Mouse (Mus musculus): Measurements from ENCODE around the gene Gng8. TPM values are rescaled to one million over a fixed set of nuclear protein-coding genes. Genes with fewer than 3 reads are reported as not detected.
A peak's percentile ranks its signal among the peaks of the same experiment; 100 is the strongest.

Gng8 gene
- polyA plus RNA-seq, 1 experiment from 2014 or later: 15.9 TPM

DNA sequence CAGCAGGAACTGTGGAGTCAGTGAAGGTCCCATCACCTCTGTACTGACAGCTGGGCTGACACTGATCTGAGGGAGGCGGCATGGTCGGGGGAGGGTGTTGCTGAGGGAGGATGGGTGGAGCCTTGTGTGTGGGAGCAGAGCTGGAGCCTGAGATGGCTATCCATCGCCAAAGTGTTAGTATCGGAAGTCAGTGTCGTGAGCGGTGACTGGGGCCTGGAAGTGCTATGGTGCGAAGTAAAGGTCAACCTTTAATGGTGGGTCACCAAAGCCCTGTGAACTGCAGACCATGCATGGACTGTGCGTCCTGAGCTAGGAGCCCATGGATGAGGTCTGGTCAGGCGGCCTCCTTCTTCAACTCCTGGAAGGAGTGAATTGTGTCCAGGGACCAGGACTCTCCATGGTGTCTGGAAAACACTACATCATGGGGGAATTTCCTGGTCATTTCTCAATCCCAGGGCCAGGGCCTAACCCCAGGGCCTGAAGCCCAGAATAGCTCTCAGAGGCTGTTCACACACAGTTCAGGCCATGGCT is 14.0 kb downstream of the Gng8 start:
- no peaks in the 10 kb centered on the region for H3K36me3 ChIP-seq (ENCODE audit: control insufficient read depth, insufficient read depth, low read length)
- H3K9ac ChIP-seq (ENCODE audit: low read length): no peak overlapping the region
- no peaks in the 10 kb centered on the region for H3K9me3 ChIP-seq (ENCODE audit: control insufficient read depth, low read length)
- DNase-seq (ENCODE audit: low spot score) (no peak), ATAC-seq (ENCODE audit: insufficient number of reproducible peaks, low FRiP score, low TSS enrichment, low read depth) (peak; percentile 40; the same call in 1 of the 2 replicates)
- no peaks in the 10 kb centered on the region for H3K27me3 ChIP-seq (ENCODE audit: control insufficient read depth, insufficient read depth, low read length)
- 19% methylated on average over 9 of the region's 9 CpGs for WGBS
- H3K4me3 ChIP-seq (ENCODE audit: low read depth, low read length): no peak overlapping the region
- no peak overlapping the region for H3K27ac ChIP-seq (replicated peaks; ENCODE audit: low read depth, low read length)
- H3K4me1 ChIP-seq (ENCODE audit: control insufficient read depth, insufficient read depth, low read length): peaks cover 28% of the 10 kb centered on the region
- H3K4me2 ChIP-seq (ENCODE audit: low read depth, severe bottlenecking): no peak overlapping the region

DNA sequence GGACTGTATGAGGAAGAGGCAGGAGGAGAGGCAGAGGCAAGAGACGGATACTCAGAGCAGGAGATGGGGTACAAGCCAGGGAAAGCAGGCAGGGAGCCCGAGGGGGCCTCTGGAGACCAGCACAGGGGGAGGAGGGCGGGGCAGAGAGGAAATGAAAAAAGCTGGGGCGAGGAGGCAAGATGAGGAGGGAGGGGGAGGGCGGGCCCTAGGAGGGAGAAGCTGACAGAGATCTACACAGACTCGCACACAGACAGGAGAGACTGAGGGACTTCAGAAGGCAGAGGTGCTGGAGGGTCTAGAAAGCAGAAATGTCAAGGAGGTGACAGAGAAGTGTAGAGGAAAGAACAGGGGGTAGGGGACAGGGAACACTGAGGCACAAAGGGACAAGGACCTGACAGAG is 14.7 kb downstream of the Gng8 start, which contains the start of gene Ptgir:
Gene Ptgir (plus strand): TSS at position 210 of the 400 bp plus-strand sequence.
- DNase-seq (ENCODE audit: low spot score) (no peak), ATAC-seq (ENCODE audit: insufficient number of reproducible peaks, low FRiP score, low TSS enrichment, low read depth) (no peak)
- Histone ChIP-seq H3K9ac (ENCODE audit: low read length) (peak within 1 kb of the TSS; percentile 30; the same call in 1 of the 2 replicates), H3K4me3 (ENCODE audit: low read depth, low read length) (no peak within 1 kb of the TSS), H3K36me3 (ENCODE audit: control insufficient read depth, insufficient read depth, low read length) (no peaks in the 10 kb centered on the region), H3K27me3 (ENCODE audit: control insufficient read depth, insufficient read depth, low read length) (no peaks in the 10 kb centered on the region), H3K4me2 (ENCODE audit: low read depth, severe bottlenecking) (0 out of 2 replicates have a peak within 1 kb of the TSS, but pooled peaks have one; percentile 7), H3K27ac (replicated peaks; ENCODE audit: low read depth, low read length) (no peak within 1 kb of the TSS), H3K4me1 (ENCODE audit: control insufficient read depth, insufficient read depth, low read length) (peaks cover 27% of the 10 kb centered on the region), H3K9me3 (ENCODE audit: control insufficient read depth, low read length) (no peaks in the 10 kb centered on the region)
- WGBS: 13% methylated on average over 6 of the region's 6 CpGs

GRCm38 (mm10) chr7:16906889-16907559 is 15.4 kb downstream of the Gng8 start:
- Histone ChIP-seq H3K9ac (ENCODE audit: low read length) (no peak overlapping the region), H3K27ac (replicated peaks; ENCODE audit: low read depth, low read length) (no peak overlapping the region), H3K4me1 (ENCODE audit: control insufficient read depth, insufficient read depth, low read length) (peaks cover 22% of the 10 kb centered on the region), H3K4me2 (ENCODE audit: low read depth, severe bottlenecking) (no peak overlapping the region), H3K9me3 (ENCODE audit: control insufficient read depth, low read length) (no peaks in the 10 kb centered on the region), H3K4me3 (ENCODE audit: low read depth, low read length) (no peak overlapping the region), H3K36me3 (ENCODE audit: control insufficient read depth, insufficient read depth, low read length) (no peaks in the 10 kb centered on the region), H3K27me3 (ENCODE audit: control insufficient read depth, insufficient read depth, low read length) (no peaks in the 10 kb centered on the region)
- 93% methylated on average over 41 of the region's 41 CpGs for WGBS
- DNase-seq (ENCODE audit: low spot score) (no peak), ATAC-seq (ENCODE audit: insufficient number of reproducible peaks, low FRiP score, low TSS enrichment, low read depth) (no peak)

DNA sequence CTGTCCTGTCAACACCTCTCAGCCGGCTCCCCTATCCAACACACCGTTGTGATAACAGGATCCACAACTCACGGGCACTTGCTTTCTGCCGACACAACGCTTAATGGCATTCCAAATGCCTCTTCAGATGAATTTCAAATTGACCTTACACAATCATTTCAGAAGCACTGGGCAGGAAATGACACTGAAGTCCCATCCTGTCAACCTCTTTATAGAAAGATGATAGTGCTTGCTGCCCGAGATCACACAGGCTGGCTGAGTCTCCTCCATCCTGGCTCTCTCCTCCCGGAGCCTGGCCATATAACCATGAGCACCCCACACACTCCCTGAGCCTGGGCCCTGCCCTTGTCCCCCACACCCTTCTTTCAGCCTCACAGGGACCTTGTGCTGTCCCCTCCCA is 16.3 kb downstream of the Gng8 start:
- WGBS: 77% methylated on average over 7 of the region's 7 CpGs
- Histone ChIP-seq H3K27me3 (ENCODE audit: control insufficient read depth, insufficient read depth, low read length) (no peaks in the 10 kb centered on the region), H3K4me1 (ENCODE audit: control insufficient read depth, insufficient read depth, low read length) (peaks cover 21% of the 10 kb centered on the region), H3K36me3 (ENCODE audit: control insufficient read depth, insufficient read depth, low read length) (no peaks in the 10 kb centered on the region), H3K4me3 (ENCODE audit: low read depth, low read length) (no peak overlapping the region), H3K27ac (replicated peaks; ENCODE audit: low read depth, low read length) (no peak overlapping the region), H3K9ac (ENCODE audit: low read length) (no peak overlapping the region), H3K4me2 (ENCODE audit: low read depth, severe bottlenecking) (no peak overlapping the region), H3K9me3 (ENCODE audit: control insufficient read depth, low read length) (no peaks in the 10 kb centered on the region)
- no peak for ATAC-seq (ENCODE audit: insufficient number of reproducible peaks, low FRiP score, low TSS enrichment, low read depth)
- DNase-seq (ENCODE audit: low spot score): no peak

- ATAC-seq (ENCODE audit: insufficient number of reproducible peaks, low FRiP score, low TSS enrichment, low read depth) (no peak), DNase-seq (ENCODE audit: low spot score) (no peak)
- Histone ChIP-seq H3K27me3 (ENCODE audit: control insufficient read depth, insufficient read depth, low read length) (no peaks in the 10 kb centered on the region), H3K9ac (ENCODE audit: low read length) (no peak overlapping the region), H3K27ac (replicated peaks; ENCODE audit: low read depth, low read length) (no peak overlapping the region), H3K4me2 (ENCODE audit: low read depth, severe bottlenecking) (no peak overlapping the region), H3K4me1 (ENCODE audit: control insufficient read depth, insufficient read depth, low read length) (peaks cover 21% of the 10 kb centered on the region), H3K9me3 (ENCODE audit: control insufficient read depth, low read length) (no peaks in the 10 kb centered on the region), H3K4me3 (ENCODE audit: low read depth, low read length) (no peak overlapping the region), H3K36me3 (ENCODE audit: control insufficient read depth, insufficient read depth, low read length) (no peaks in the 10 kb centered on the region)
- WGBS: 51% methylated on average over 11 of the region's 11 CpGs
These were observed 16.8 kb downstream of the Gng8 start for GRCm38 (mm10) chr7:16908367-16908766.

GRCm38 (mm10) chr7:16908859-16909258 is 17.3 kb downstream of the Gng8 start:
- Histone ChIP-seq H3K4me1 (ENCODE audit: control insufficient read depth, insufficient read depth, low read length) (peaks cover 21% of the 10 kb centered on the region), H3K27me3 (ENCODE audit: control insufficient read depth, insufficient read depth, low read length) (no peaks in the 10 kb centered on the region), H3K27ac (replicated peaks; ENCODE audit: low read depth, low read length) (no peak overlapping the region), H3K9ac (ENCODE audit: low read length) (no peak overlapping the region), H3K9me3 (ENCODE audit: control insufficient read depth, low read length) (no peaks in the 10 kb centered on the region), H3K4me2 (ENCODE audit: low read depth, severe bottlenecking) (no peak overlapping the region), H3K4me3 (ENCODE audit: low read depth, low read length) (no peak overlapping the region), H3K36me3 (ENCODE audit: control insufficient read depth, insufficient read depth, low read length) (no peaks in the 10 kb centered on the region)
- ATAC-seq (ENCODE audit: insufficient number of reproducible peaks, low FRiP score, low TSS enrichment, low read depth): no peak
- no peak for DNase-seq (ENCODE audit: low spot score)
- WGBS: 63% methylated on average over 11 of the region's 11 CpGs

GRCm38 (mm10) chr7:16909909-16910308 is 18.3 kb downstream of the Gng8 start:
- DNase-seq (ENCODE audit: low spot score) (no peak), ATAC-seq (ENCODE audit: insufficient number of reproducible peaks, low FRiP score, low TSS enrichment, low read depth) (no peak)
- Histone ChIP-seq H3K9ac (ENCODE audit: low read length) (no peak overlapping the region), H3K27me3 (ENCODE audit: control insufficient read depth, insufficient read depth, low read length) (no peaks in the 10 kb centered on the region), H3K4me3 (ENCODE audit: low read depth, low read length) (no peak overlapping the region), H3K9me3 (ENCODE audit: control insufficient read depth, low read length) (no peaks in the 10 kb centered on the region), H3K27ac (replicated peaks; ENCODE audit: low read depth, low read length) (no peak overlapping the region), H3K4me1 (ENCODE audit: control insufficient read depth, insufficient read depth, low read length) (peaks cover 21% of the 10 kb centered on the region), H3K4me2 (ENCODE audit: low read depth, severe bottlenecking) (no peak overlapping the region), H3K36me3 (ENCODE audit: control insufficient read depth, insufficient read depth, low read length) (no peaks in the 10 kb centered on the region; the same call in 1 of the 2 replicates)
- WGBS: 42% methylated on average over 10 of the region's 10 CpGs

DNA sequence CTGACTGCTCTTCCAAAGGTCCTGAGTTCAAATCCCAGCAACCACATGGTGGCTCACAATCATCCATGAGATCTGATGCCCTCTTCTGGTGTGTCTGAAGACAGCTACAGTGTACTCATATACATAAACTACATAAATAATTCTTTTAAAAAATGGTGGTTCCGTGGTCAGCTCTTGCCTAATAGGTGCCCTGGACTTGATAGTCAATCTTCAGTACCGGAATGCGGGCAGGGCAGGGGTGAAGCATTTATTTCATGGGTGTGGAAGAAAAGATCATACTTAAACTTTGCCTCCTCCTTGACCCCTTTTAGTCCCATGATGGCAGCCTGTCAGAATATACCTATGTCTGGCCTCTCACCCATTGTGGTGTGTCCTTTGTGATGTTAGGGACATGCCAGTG is 20.3 kb downstream of the Gng8 start:
- Histone ChIP-seq H3K27me3 (ENCODE audit: control insufficient read depth, insufficient read depth, low read length) (no peaks in the 10 kb centered on the region), H3K4me1 (ENCODE audit: control insufficient read depth, insufficient read depth, low read length) (peaks cover 6% of the 10 kb centered on the region; the same call in 1 of the 2 replicates), H3K27ac (replicated peaks; ENCODE audit: low read depth, low read length) (no peak overlapping the region), H3K4me3 (ENCODE audit: low read depth, low read length) (no peak overlapping the region), H3K9ac (ENCODE audit: low read length) (no peak overlapping the region), H3K9me3 (ENCODE audit: control insufficient read depth, low read length) (no peaks in the 10 kb centered on the region), H3K4me2 (ENCODE audit: low read depth, severe bottlenecking) (no peak overlapping the region), H3K36me3 (ENCODE audit: control insufficient read depth, insufficient read depth, low read length) (peaks cover 9% of the 10 kb centered on the region)
- no peak for ATAC-seq (ENCODE audit: insufficient number of reproducible peaks, low FRiP score, low TSS enrichment, low read depth)
- WGBS: 94% methylated on average over 3 of the region's 3 CpGs
- DNase-seq (ENCODE audit: low spot score): no peak
